Mouse (Mus musculus): Measurements from ENCODE around the gene Ttc9. TPM values are rescaled to one million over a fixed set of nuclear protein-coding genes. Genes with fewer than 3 reads are reported as not detected.

The Ttc9 gene
- total RNA-seq, 1 experiment from 2014 or later, result 4.3 TPM

Other genes with a start within 250 kb of the Ttc9 start
- 3.2 and 3.3 TPM in 2 replicates for gene Adam4, start 209.3 kb upstream of the Ttc9 start, total RNA-seq (2021)
- gene Cox16, start 146.1 kb upstream of the Ttc9 start, total RNA-seq (2021), result 85.0 and 99.5 TPM in 2 replicates
- 23.9 and 34.0 TPM in 2 replicates for gene Gm20498, start 98.3 kb upstream of the Ttc9 start, total RNA-seq (2021)
- gene Synj2bp, start 98.3 kb upstream of the Ttc9 start, total RNA-seq (2021), result 30.9 and 33.9 TPM in 2 replicates
- 0.21 TPM in 1 of 2 replicates, not detected in the other for gene Adam21, start 62.8 kb upstream of the Ttc9 start, total RNA-seq (2021)
- 26.3 and 31.3 TPM in 2 replicates for gene Med6, start 36.2 kb upstream of the Ttc9 start, total RNA-seq (2021)
- gene Map3k9, start 149.9 kb downstream of the Ttc9 start, total RNA-seq (2021), result 2.2 and 2.6 TPM in 2 replicates
- gene Pcnx, start 228.8 kb downstream of the Ttc9 start, total RNA-seq (2021), result 64.0 and 72.0 TPM in 2 replicates